Mouse (Mus musculus): ENCODE results near the gene Setd4.

DNA sequence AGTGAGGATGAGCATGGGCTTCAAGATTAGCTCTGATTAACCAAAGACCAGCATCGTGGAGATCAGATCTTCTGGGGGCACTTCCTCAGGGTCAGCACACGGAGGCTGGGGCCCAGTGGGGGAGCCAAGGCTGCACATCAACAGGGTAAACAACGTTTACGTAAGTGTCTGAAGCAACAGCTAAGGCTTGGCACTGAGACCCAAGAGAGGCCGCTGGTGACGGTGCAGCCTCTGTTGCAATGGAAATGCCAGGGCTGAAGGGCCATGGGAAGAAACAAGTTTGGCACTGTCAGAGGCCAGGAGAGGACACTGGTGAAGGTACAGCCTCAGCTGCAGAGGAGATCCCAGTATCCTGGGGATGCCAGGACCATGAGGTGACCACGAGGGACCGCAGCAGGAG is 10.5 kb downstream of the Setd4 start:
- no peak for TF ChIP-seq EP300 (IDR thresholded peaks at IDR 0.05; ENCODE audit: low read depth)
- TF ChIP-seq CTCF (IDR thresholded peaks at IDR 0.05; ENCODE audit: low read depth) = no peak
